Mouse (Mus musculus): ENCODE data around the gene Naa20. TPM values are rescaled to one million over a fixed set of nuclear protein-coding genes. Genes with fewer than 3 reads are reported as not detected.

The Naa20 gene
- polyA plus RNA-seq, 1 experiment from 2014 or later = 213 TPM

DNA sequence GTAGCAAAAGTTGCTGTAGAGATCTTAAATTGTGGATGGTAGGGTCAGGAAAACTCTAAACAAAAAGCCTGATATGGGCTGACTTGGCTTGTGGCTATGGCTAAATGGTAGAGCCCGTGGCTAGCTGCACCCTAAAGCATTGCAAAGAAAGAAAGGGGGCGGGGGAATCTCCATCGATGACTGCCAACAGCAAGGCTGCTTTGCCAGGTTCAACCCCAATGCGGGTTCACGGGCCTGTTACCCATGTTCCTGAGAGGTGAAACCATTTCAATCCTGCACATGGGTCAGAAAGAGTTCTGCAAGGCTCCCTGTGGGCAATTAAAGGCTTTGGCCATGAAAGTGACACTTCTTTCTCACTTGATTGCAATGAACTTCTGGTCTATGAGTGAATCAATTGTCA is 20.0 kb upstream of the Naa20 start:
- Histone ChIP-seq H3K27me3 (ENCODE audit: control insufficient read depth, insufficient read depth, low read length) (no peaks in the 10 kb centered on the region), H3K4me3 (ENCODE audit: low read length) (no peak overlapping the region), H3K27ac (ENCODE audit: low read length) (no peak overlapping the region), H3K9ac (ENCODE audit: low read length) (no peak overlapping the region), H3K4me1 (ENCODE audit: control insufficient read depth, insufficient read depth, low read length) (peaks cover 14% of the 10 kb centered on the region; the same call in 1 of the 2 replicates), H3K9me3 (replicated peaks; ENCODE audit: control insufficient read depth, low read length) (no peaks in the 10 kb centered on the region), H3K4me2 (ENCODE audit: low read depth, low read length) (no peak overlapping the region), H3K36me3 (ENCODE audit: control insufficient read depth, insufficient read depth) (peaks cover 35% of the 10 kb centered on the region)
- ATAC-seq (replicated peaks; ENCODE audit: extremely low read depth, insufficient read depth, low FRiP score) = no peak
- WGBS = 82% methylated on average over 5 of the region's 5 CpGs

- no peak overlapping the region for H3K4me3 ChIP-seq (ENCODE audit: low read length)
- H3K27me3 ChIP-seq (ENCODE audit: control insufficient read depth, insufficient read depth, low read length) = no peaks in the 10 kb centered on the region
- no peak overlapping the region for H3K4me2 ChIP-seq (ENCODE audit: low read depth, low read length)
- ATAC-seq (replicated peaks; ENCODE audit: extremely low read depth, insufficient read depth, low FRiP score) = no peak
- WGBS = 21% methylated on average over 2 of the region's 2 CpGs
- H3K36me3 ChIP-seq (ENCODE audit: control insufficient read depth, insufficient read depth) = peaks cover 31% of the 10 kb centered on the region
- H3K9ac ChIP-seq (ENCODE audit: low read length) = no peak overlapping the region
- H3K9me3 ChIP-seq (replicated peaks; ENCODE audit: control insufficient read depth, low read length) = no peaks in the 10 kb centered on the region
- no peak overlapping the region for H3K27ac ChIP-seq (ENCODE audit: low read length)
- peaks cover 17% of the 10 kb centered on the region; the same call in 1 of the 2 replicates for H3K4me1 ChIP-seq (ENCODE audit: control insufficient read depth, insufficient read depth, low read length)
Observed at GRCm38 (mm10) chr2:145882398-145882797, 19.5 kb upstream of the Naa20 start.

GRCm38 (mm10) chr2:145884036-145884912 is 17.6 kb upstream of the Naa20 start:
- no peak for ATAC-seq (replicated peaks; ENCODE audit: extremely low read depth, insufficient read depth, low FRiP score)

DNA sequence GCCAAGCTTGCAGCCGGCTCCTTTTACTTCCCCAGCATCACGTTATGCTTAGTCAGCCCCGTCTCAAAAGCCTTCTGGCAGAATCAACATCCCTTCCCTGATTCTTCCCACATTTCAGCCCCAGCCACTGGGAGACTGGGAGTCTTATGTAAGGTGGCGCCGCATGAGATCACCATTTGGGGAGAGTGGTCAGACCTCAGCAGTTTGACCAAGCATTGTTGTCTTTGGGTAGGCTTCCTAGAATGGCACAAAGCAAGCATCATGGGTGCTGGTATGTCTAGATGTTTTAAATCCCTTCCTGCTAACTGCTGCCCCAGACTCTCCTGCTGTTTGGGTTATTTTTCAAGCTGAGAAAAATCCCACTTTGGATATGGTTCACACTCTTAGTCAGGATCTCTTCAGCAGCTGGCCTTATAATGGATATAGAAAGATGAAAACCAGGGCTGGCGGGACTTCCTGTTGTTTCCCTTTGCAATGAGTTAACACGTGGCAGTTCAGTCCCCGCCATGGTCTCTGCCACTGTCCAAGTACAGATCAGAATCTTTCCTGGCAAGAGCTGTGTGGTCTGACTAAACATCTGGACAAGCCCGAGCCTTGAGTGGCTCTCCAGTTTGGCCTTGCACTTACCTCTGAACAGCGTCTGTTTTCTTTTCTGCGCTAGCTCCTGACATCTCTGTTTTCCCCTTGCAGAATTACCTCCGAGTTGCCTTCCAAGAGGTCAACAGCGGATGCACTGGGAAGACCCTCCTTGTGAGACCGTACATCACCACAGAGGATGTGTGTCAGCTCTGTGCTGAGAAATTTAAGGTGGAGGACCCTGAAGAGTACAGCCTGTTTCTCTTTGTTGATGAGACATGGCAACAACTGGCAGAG is 16.8 kb upstream of the Naa20 start:
- no peak; the same call in 1 of the 2 replicates for ATAC-seq (replicated peaks; ENCODE audit: extremely low read depth, insufficient read depth, low FRiP score)
- peaks cover 22% of the 10 kb centered on the region for H3K36me3 ChIP-seq (ENCODE audit: control insufficient read depth, insufficient read depth)
- H3K4me3 ChIP-seq (ENCODE audit: low read length) = no peak overlapping the region
- H3K27me3 ChIP-seq (ENCODE audit: control insufficient read depth, insufficient read depth, low read length) = no peaks in the 10 kb centered on the region
- H3K4me2 ChIP-seq (ENCODE audit: low read depth, low read length) = no peak overlapping the region
- H3K4me1 ChIP-seq (ENCODE audit: control insufficient read depth, insufficient read depth, low read length) = peaks cover 39% of the 10 kb centered on the region
- H3K9ac ChIP-seq (ENCODE audit: low read length) = no peak overlapping the region; the same call in 1 of the 2 replicates
- 48% methylated on average over 14 of the region's 14 CpGs for WGBS
- H3K27ac ChIP-seq (ENCODE audit: low read length) = peak overlapping the region; percentile 43
- no peaks in the 10 kb centered on the region for H3K9me3 ChIP-seq (replicated peaks; ENCODE audit: control insufficient read depth, low read length)

More at GRCm38 (mm10) chr2:145884036-145884912, 17.6 kb upstream of the Naa20 start:
- Histone ChIP-seq H3K27me3 (ENCODE audit: control insufficient read depth, insufficient read depth, low read length) (no peaks in the 10 kb centered on the region), H3K4me2 (ENCODE audit: low read depth, low read length) (no peak overlapping the region; the same call in 1 of the 2 replicates), H3K36me3 (ENCODE audit: control insufficient read depth, insufficient read depth) (peaks cover 23% of the 10 kb centered on the region), H3K4me1 (ENCODE audit: control insufficient read depth, insufficient read depth, low read length) (peaks cover 35% of the 10 kb centered on the region), H3K9me3 (replicated peaks; ENCODE audit: control insufficient read depth, low read length) (no peaks in the 10 kb centered on the region), H3K9ac (ENCODE audit: low read length) (no peak overlapping the region), H3K4me3 (ENCODE audit: low read length) (no peak overlapping the region), H3K27ac (ENCODE audit: low read length) (peak overlapping the region; percentile 43)
- WGBS = 35% methylated on average over 17 of the region's 17 CpGs

GRCm38 (mm10) chr2:145887937-145888765 is 13.7 kb upstream of the Naa20 start:
- ATAC-seq (replicated peaks; ENCODE audit: extremely low read depth, insufficient read depth, low FRiP score) = peak; percentile 86
- Histone ChIP-seq H3K4me1 (ENCODE audit: control insufficient read depth, insufficient read depth, low read length) (peaks cover 39% of the 10 kb centered on the region), H3K27me3 (ENCODE audit: control insufficient read depth, insufficient read depth, low read length) (no peaks in the 10 kb centered on the region), H3K27ac (ENCODE audit: low read length) (peak overlapping the region; percentile 99), H3K9me3 (replicated peaks; ENCODE audit: control insufficient read depth, low read length) (no peaks in the 10 kb centered on the region), H3K9ac (ENCODE audit: low read length) (peak overlapping the region; percentile 16; the same call in 1 of the 2 replicates), H3K4me2 (ENCODE audit: low read depth, low read length) (peak overlapping the region; percentile 33; the same call in 1 of the 2 replicates), H3K4me3 (ENCODE audit: low read length) (no peak overlapping the region), H3K36me3 (ENCODE audit: control insufficient read depth, insufficient read depth) (peaks cover 16% of the 10 kb centered on the region)
- WGBS = 23% methylated on average over 14 of the region's 14 CpGs

GRCm38 (mm10) chr2:145888766-145889480 is 13.0 kb upstream of the Naa20 start:
- no peaks in the 10 kb centered on the region for H3K9me3 ChIP-seq (replicated peaks; ENCODE audit: control insufficient read depth, low read length)
- WGBS = 46% methylated on average over 6 of the region's 6 CpGs
- peak; percentile 28; the same call in 1 of the 2 replicates for ATAC-seq (replicated peaks; ENCODE audit: extremely low read depth, insufficient read depth, low FRiP score)

DNA sequence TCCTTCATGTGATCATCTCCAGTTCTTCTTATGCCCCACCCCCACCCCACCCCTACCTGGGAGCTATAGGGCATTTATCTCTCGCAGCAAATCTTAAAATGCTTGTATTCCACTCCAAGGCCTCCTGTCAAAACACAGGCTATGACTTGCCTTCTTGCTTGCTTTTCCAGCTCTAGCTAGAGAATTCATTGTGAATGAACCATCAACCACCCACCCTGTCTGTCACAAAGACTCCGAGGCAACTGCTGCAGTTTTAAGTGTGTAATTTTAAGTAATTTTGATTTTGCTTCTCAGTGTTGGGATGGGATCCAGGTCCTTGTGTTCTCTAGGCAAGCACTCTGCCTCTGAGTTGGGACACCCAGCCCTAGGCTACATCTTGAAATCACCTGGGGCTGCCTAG is 11.3 kb upstream of the Naa20 start:
- Histone ChIP-seq H3K4me1 (ENCODE audit: control insufficient read depth, insufficient read depth, low read length) (peaks cover 25% of the 10 kb centered on the region), H3K9me3 (replicated peaks; ENCODE audit: control insufficient read depth, low read length) (no peaks in the 10 kb centered on the region), H3K4me2 (ENCODE audit: low read depth, low read length) (no peak overlapping the region), H3K9ac (ENCODE audit: low read length) (no peak overlapping the region), H3K27me3 (ENCODE audit: control insufficient read depth, insufficient read depth, low read length) (no peaks in the 10 kb centered on the region), H3K4me3 (ENCODE audit: low read length) (no peak overlapping the region), H3K27ac (ENCODE audit: low read length) (no peak overlapping the region), H3K36me3 (ENCODE audit: control insufficient read depth, insufficient read depth) (peaks cover 6% of the 10 kb centered on the region; the same call in 1 of the 2 replicates)
- no peak for ATAC-seq (replicated peaks; ENCODE audit: extremely low read depth, insufficient read depth, low FRiP score)
- WGBS = 72% methylated on average over 2 of the region's 2 CpGs

More at GRCm38 (mm10) chr2:145888766-145889480, 13.0 kb upstream of the Naa20 start:
- no peaks in the 10 kb centered on the region for H3K27me3 ChIP-seq (ENCODE audit: control insufficient read depth, insufficient read depth, low read length)
- peaks cover 11% of the 10 kb centered on the region for H3K36me3 ChIP-seq (ENCODE audit: control insufficient read depth, insufficient read depth)
- peak overlapping the region; percentile 99 for H3K27ac ChIP-seq (ENCODE audit: low read length)
- no peak overlapping the region for H3K4me3 ChIP-seq (ENCODE audit: low read length)
- 0 out of 2 replicates have a peak overlapping the region, but pooled peaks have one; percentile 47 for H3K9ac ChIP-seq (ENCODE audit: low read length)
- peaks cover 32% of the 10 kb centered on the region for H3K4me1 ChIP-seq (ENCODE audit: control insufficient read depth, insufficient read depth, low read length)
- H3K4me2 ChIP-seq (ENCODE audit: low read depth, low read length) = peak overlapping the region; percentile 44

DNA sequence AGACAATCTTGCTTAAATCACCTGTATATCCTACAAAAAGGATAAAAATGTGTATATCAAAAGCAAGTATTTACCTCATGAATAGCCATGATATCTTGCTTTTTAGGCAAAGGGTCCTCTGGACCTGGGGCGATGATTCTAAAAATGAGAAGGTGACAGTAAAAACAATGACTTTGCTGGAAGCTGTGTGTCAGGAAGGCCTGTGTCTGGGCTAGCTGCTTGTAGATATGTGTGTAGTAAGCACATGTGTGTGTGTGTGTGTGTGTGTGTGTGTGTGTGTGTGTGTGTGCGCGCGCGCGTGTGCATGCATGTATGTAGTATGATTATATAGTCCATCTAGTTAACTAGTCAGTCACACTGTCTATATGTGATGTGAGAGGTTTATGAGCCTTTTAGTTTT is 8.1 kb upstream of the Naa20 start:
- H3K4me3 ChIP-seq (ENCODE audit: low read length) = no peak overlapping the region
- no peak for ATAC-seq (replicated peaks; ENCODE audit: extremely low read depth, insufficient read depth, low FRiP score)
- no peak overlapping the region for H3K9ac ChIP-seq (ENCODE audit: low read length)
- H3K27ac ChIP-seq (ENCODE audit: low read length) = no peak overlapping the region
- H3K36me3 ChIP-seq (ENCODE audit: control insufficient read depth, insufficient read depth) = no peaks in the 10 kb centered on the region
- WGBS = 97% methylated on average over 6 of the region's 6 CpGs
- H3K4me2 ChIP-seq (ENCODE audit: low read depth, low read length) = no peak overlapping the region
- H3K27me3 ChIP-seq (ENCODE audit: control insufficient read depth, insufficient read depth, low read length) = no peaks in the 10 kb centered on the region
- H3K4me1 ChIP-seq (ENCODE audit: control insufficient read depth, insufficient read depth, low read length) = peaks cover 10% of the 10 kb centered on the region
- no peaks in the 10 kb centered on the region for H3K9me3 ChIP-seq (replicated peaks; ENCODE audit: control insufficient read depth, low read length)
